Mouse (Mus musculus): ENCODE measurements around the gene Olfr98. TPM values are rescaled to one million over a fixed set of nuclear protein-coding genes. Genes with fewer than 3 reads are reported as not detected.
"Not testable (repeated sequence)": the region's sequence is repeated elsewhere in the genome, so short reads cannot be mapped to it uniquely, and the experiment has no call there.

Olfr98 gene
- total RNA-seq, 2 experiments from 2014 or later, result not detected

DNA sequence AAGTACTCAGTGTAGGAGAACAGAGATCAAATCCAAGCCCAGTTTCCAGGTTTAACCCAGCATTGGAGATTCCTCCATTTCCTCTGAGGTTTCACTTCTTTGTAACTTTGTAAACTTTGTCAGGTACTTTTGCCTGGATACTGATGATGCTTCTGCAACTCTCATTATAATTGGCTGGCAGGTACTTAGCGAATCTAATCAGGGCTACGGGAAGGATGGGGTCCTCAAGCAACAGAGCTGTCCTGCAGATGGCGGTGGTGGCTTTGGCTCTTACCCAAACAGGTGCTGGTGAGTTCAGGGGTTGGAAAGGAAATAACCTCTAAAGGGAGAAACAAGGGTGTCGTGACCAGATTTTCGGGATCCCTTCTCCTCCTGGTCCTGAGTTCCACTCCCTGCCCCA lies 16.8 kb downstream of the Olfr98 start:
- H3K27ac ChIP-seq, result no peak overlapping the region
- no peak; the same call in 1 of the 2 replicates for TF ChIP-seq CTCF (IDR thresholded peaks at IDR 0.05)
- intact Hi-C loops (cut with DNase I), result no loop called here
- H3K4me3 ChIP-seq, result no peak overlapping the region
- peak; percentile 16 to 21 for DNase-seq (ENCODE audit: extremely low spot score in 1 of 2, low spot score in 2 of 2)

DNA sequence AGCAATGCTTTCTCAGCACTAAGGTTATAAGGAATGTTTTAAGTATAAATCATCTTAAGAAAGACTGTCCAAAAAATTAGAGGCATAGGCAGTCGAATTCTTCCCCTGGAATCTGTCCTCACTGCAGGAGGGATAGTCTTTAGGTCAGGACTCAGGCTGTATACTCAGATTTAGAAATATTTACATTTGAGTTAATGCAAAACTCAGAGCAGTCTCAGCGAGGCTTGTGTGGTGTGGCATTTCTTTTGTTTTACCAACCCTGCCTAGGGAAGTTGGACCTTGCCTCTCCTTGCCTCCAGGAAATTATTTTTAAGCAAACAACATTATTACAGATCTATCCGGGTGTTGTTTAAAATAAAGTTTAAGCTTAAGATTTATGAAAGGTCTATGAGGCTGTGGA lies 21.4 kb downstream of the Olfr98 start:
- Histone ChIP-seq H3K4me3 (no peak overlapping the region), H3K27ac (no peak overlapping the region)
- intact Hi-C loops (cut with DNase I), result no loop called here
- no peak for DNase-seq (ENCODE audit: extremely low spot score in 1 of 2, low spot score in 2 of 2)
- no peak for TF ChIP-seq CTCF (IDR thresholded peaks at IDR 0.05)

DNA sequence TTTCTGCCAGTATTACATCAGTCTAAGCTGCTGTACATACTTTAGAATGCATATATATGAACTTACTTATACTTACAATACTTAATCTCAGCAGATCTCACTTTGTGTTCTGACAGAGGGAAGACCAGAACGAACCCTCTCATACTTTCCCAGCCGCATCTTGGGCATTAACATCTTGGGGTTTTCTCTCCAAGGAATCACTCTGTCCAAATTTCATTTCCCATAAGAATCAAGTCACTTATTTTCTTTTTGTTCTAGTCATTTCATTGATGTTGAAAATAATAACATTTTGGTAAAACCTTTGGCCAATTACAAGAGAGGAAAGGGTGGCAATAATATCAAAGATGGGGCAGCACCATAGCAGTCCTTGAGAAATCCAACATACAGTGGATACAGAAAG lies 26.3 kb downstream of the Olfr98 start, which contains the start of gene Olfr97:
TSS of gene Olfr97 (minus strand) at position 101 of the 400 bp plus-strand sequence.
- DNase-seq (ENCODE audit: extremely low spot score in 1 of 2, low spot score in 2 of 2); H3K4me3 ChIP-seq; H3K27ac ChIP-seq; intact Hi-C loops (cut with DNase I): not testable (repeated sequence)

DNA sequence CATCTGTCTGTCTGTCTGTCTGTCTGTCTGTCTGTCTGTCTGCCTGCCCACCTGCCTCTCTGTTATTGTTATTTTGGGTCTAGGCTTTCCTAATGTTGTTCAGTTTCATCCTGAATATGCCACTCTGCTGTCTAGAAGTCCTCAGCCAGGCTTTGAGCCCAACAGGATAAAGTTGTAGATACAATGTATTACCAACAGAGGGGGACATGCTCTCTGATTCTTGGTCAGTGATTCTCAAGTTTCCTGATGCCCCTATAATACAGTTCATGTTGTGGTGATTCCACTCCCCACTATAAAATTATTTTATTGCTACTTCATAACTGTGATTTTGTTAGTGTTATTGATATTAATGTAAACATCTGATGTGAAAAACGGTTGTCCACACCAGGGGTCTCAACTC lies 41.7 kb downstream of the Olfr98 start:
- intact Hi-C loops (cut with DNase I), result no loop called here
- Histone ChIP-seq H3K27ac (no peak overlapping the region), H3K4me3 (no peak overlapping the region)
- no peak for DNase-seq (ENCODE audit: extremely low spot score in 1 of 2, low spot score in 2 of 2)
- peak; percentile 41 for TF ChIP-seq CTCF (IDR thresholded peaks at IDR 0.05)

DNA sequence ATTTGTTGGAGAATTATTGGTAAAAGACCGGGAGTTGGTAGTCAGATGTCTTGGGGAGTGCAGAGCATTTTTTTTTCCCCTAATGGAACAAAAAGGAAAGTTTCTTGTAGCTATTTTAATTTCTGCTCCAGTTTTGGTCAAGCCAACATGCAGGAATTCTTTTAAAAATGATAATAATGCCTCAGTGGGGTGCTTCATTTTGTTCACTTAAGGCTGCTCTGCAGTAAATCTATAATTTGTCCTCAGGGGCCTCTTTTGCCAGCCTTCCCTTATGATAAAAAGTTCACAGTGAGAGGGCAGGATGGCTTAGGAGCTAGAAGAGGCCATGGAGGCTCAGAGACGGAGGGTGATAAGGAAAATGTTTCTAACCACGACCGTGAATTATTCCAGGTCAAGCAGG lies 43.7 kb downstream of the Olfr98 start, which contains the start of gene Olfr96:
TSS of gene Olfr96 (plus strand) at position 301 of the 400 bp plus-strand sequence.
- Histone ChIP-seq H3K4me3 (no peak within 1 kb of the TSS), H3K27ac (no peak within 1 kb of the TSS)
- TF ChIP-seq CTCF (IDR thresholded peaks at IDR 0.05), result no peak
- intact Hi-C loops (cut with DNase I), result no loop called here
- no peak for DNase-seq (ENCODE audit: extremely low spot score in 1 of 2, low spot score in 2 of 2)

DNA sequence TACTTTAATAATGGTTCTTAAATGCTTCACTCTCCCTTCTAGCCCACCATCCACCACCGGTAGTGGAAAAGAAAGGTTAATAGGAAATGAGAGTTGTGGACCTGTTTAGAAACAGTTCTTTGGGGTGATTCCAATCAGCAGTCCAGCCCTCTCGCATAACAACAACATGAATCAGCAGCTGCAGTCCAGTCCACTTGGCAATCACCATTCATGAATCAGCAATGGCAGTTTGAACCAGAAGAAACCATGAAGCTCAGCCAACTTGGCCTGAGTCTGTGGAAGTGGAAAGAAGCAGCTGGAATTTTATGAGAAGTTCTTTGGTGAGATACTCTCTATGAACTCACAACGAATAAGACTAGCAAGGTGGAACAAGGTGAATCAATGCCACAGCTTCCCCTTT lies 45.1 kb downstream of the Olfr98 start:
- intact Hi-C loops (cut with DNase I), result no loop called here
- no peak for DNase-seq (ENCODE audit: extremely low spot score in 1 of 2, low spot score in 2 of 2)

DNA sequence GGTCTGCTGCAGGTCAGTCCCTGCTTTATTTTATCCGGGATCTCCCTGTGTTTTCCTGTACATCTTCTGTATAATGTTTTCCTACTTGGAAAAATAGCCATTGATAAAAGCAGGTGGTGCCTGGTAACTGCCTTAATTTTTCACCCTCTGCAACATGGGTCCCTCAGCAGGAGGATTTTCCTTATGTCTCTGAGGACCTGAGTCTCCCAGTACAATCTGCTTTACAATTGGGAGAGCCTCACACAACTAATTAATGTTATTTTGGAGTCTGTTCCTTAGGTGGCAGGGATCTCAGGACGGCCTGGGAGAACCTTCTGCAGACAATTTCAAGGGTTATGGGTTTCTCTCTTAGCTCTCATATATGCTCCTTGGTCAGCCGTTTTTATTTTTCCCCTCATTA lies 50.5 kb downstream of the Olfr98 start, which contains the start of gene Olfr95:
TSS of gene Olfr95 (minus strand) at position 101 of the 400 bp plus-strand sequence.
- no peak for TF ChIP-seq CTCF (IDR thresholded peaks at IDR 0.05)
- no peak within 1 kb of the TSS for H3K4me3 ChIP-seq
- no peak within 1 kb of the TSS for H3K27ac ChIP-seq
- DNase-seq (ENCODE audit: extremely low spot score in 1 of 2, low spot score in 2 of 2), result no peak
- intact Hi-C loops (cut with DNase I), result no loop called here

More for the DNA sequence above, 45.1 kb downstream of the Olfr98 start:
- TF ChIP-seq CTCF (IDR thresholded peaks at IDR 0.05), result no peak
- Histone ChIP-seq H3K27ac (no peak overlapping the region), H3K4me3 (no peak overlapping the region)

Other genes with a start within 250 kb of the Olfr98 start
- 10 to 100 TPM; 29.1 to 29.2 TPM for gene Mog, start 240.4 kb downstream of the Olfr98 start, total RNA-seq (2021)
- 100 to 1,000 TPM; 687 to 720 TPM for gene Gabbr1, start 217.8 kb downstream of the Olfr98 start, total RNA-seq (2021)
- gene Olfr90, start 175.2 kb downstream of the Olfr98 start, total RNA-seq (2021), result under 1 TPM in 1 of 2 experiments, not detected in 1; 0.12 TPM
- not detected for gene Olfr91, start 165.5 kb downstream of the Olfr98 start, total RNA-seq (2021)
- gene Olfr92, start 143.7 kb downstream of the Olfr98 start, total RNA-seq (2021), result not detected
- gene Olfr93, start 102.3 kb downstream of the Olfr98 start, total RNA-seq (2021), result not detected
- gene Ubd, start 69.9 kb downstream of the Olfr98 start, total RNA-seq (2021), result not detected
- gene Olfr94, start 62.8 kb downstream of the Olfr98 start, total RNA-seq (2021), result not detected
- gene Olfr95, start 50.6 kb downstream of the Olfr98 start, total RNA-seq (2021), result not detected
- not detected for gene Olfr96, start 43.6 kb downstream of the Olfr98 start, total RNA-seq (2021)
- not detected for gene Olfr97, start 26.4 kb downstream of the Olfr98 start, total RNA-seq (2021)
- 1 to 10 TPM; 3.1 to 3.6 TPM for gene H2-M3, start 6.5 kb upstream of the Olfr98 start, total RNA-seq (2021)
- gene Olfr99, start 19.7 kb upstream of the Olfr98 start, total RNA-seq (2021), result not detected
- not detected for gene Olfr101, start 40.6 kb upstream of the Olfr98 start, total RNA-seq (2021)
- gene Olfr102, start 53.3 kb upstream of the Olfr98 start, total RNA-seq (2021), result not detected
- gene Olfr103, start 75.9 kb upstream of the Olfr98 start, total RNA-seq (2021), result not detected
- gene Olfr104-ps, start 95.8 kb upstream of the Olfr98 start, total RNA-seq (2021), result not detected
- gene Olfr105-ps, start 115.3 kb upstream of the Olfr98 start, total RNA-seq (2021), result not detected
- not detected for gene Olfr106-ps, start 126.6 kb upstream of the Olfr98 start, total RNA-seq (2021)
- not detected for gene Olfr107, start 135.5 kb upstream of the Olfr98 start, total RNA-seq (2021)
- not detected for gene Olfr108, start 181.7 kb upstream of the Olfr98 start, total RNA-seq (2021)
- not detected for gene Olfr109, start 195.2 kb upstream of the Olfr98 start, total RNA-seq (2021)
- gene H2-M2, start 219.8 kb upstream of the Olfr98 start, total RNA-seq (2021), result not detected
- gene Olfr110, start 228.7 kb upstream of the Olfr98 start, total RNA-seq (2021), result not detected
- not detected for gene Olfr111, start 244.3 kb upstream of the Olfr98 start, total RNA-seq (2021)

Data from left cerebral cortex, adult 2 months (tissue).